Mouse (Mus musculus): ENCODE data around the gene A630089N07Rik.

- TF ChIP-seq CTCF (conservative IDR thresholded peaks at IDR 0.05; ENCODE audit: low read length) (no peak), NANOG (IDR thresholded peaks at IDR 0.05; ENCODE audit: borderline replicate concordance, low read length) (no peak)
Measured at GRCm38 (mm10) chr16:97960348-97960747, 121.9 kb downstream of the A630089N07Rik start.

Measured in E14TG2a.4 (cell line).